Mouse (Mus musculus) activated CD4-positive, CD25-positive, alpha-beta regulatory T cell (primary cell): ENCODE results near the gene Cd55b. TPM values are rescaled to one million over a fixed set of nuclear protein-coding genes. Genes with fewer than 3 reads are reported as not detected.

Source experiments
- polyA plus RNA-seq, 2 experiments: library from polyadenylated mRNA; unstranded; fragments of 100-300 nt; shearing (Covaris generic); gene quantifications; one replicate each; pipeline ENCODE4 v1.2.1; 2017

Cd55b gene
- 1 to 10 TPM in 1 of 2 experiments, not detected in 1; 1.7 TPM for polyA plus RNA-seq

DNA sequence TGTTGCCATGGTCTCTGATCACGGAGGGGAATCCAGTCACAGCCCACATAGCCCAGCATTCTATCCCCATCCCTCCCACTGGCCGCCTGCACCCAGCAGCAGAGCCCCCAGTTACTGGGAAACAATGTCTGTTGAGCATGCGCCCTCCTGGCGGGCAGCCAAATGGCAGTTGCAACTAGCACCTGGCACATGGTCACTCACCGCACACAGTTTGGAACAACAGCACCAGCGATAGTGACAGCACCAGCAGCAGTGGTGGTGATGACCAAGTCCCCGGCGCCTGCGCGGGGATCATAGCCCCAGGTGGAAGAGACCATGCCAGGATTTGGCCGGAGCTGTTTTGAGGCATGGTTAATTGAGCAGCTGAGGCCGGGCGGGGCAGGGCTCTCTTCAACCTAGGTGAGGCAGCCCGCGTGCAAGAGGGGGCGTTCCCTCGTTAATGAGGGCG lies at the start of gene Cd55b:
Gene Cd55b (minus strand): TSS at position 346 of the 448 bp plus-strand sequence.

DNA sequence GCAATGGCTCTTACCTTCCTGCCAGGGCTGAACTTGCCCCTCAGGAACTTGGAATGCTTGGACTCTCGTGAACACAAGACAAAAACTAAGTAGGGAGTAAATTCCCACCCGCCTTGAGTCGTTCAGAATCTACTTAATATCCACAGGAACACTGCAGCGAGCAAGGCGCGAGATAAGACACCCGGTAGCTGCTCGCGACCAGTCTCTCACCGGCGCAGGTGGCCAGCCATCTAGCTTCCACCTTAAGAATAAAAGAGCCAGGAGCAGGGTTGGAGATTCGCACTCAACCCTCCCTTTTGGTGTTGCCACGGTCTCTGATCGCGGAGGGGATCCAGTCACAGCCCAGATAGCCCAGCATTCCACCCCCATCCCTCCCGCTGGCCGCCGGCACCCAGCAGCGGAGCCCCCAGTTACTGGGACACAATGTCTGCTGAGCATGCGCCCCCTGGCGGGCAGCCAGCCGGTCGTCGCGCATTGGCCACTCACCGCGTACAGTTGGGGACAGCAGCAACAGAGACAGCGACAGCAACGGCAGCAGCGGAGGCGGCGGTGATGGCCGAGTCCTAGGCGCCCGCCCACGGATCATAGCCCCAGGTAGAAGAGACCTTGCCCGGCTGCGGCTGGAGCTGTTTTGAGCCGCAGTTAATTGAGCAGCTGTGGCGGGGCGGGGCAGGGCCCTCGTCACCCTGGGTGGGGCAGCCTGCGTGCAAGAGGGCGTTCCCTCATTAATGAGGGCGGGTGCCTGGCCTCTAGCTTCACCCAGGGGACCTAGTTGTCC lies 39.5 kb upstream of the Cd55b start, which contains the start of gene Cd55:
Gene Cd55 (minus strand): TSS at position 661 of the 778 bp plus-strand sequence.

Other genes starting within 250 kb of the Cd55b start
- 10 to 100 TPM; 33.9 to 43.3 TPM for gene Cd55, start 39.7 kb upstream of the Cd55b start, polyA plus RNA-seq
- under 1 TPM in 1 of 2 experiments, not detected in 1; 0.28 TPM for gene Zp3r, start 206.6 kb upstream of the Cd55b start, polyA plus RNA-seq
- under 1 TPM in 1 of 2 experiments, not detected in 1; 0.34 TPM for gene C4bp, start 238.6 kb upstream of the Cd55b start, polyA plus RNA-seq